Mouse (Mus musculus): ENCODE data around the gene Stab2.
A peak's percentile ranks its signal among the peaks of the same experiment; 100 is the strongest.

The Stab2 gene

GRCm38 (mm10) chr10:87007385-87008214 is at the start of gene Stab2:
Stab2 (minus strand) TSS chr10:87008025.
- DNase-seq (ENCODE audit: low spot score) = no peak

GRCm38 (mm10) chr10:87051714-87052113 is 43.9 kb upstream of the Stab2 start:
- DNase-seq (ENCODE audit: low spot score) = no peak

- no peak for DNase-seq (ENCODE audit: low spot score)
Measured at GRCm38 (mm10) chr10:87049179-87049578, 41.4 kb upstream of the Stab2 start.

GRCm38 (mm10) chr10:87046931-87047468 is 39.2 kb upstream of the Stab2 start:
- no peak for DNase-seq (ENCODE audit: low spot score)

GRCm38 (mm10) chr10:87046469-87046868 is 38.6 kb upstream of the Stab2 start:
- DNase-seq (ENCODE audit: low spot score) = no peak

DNA sequence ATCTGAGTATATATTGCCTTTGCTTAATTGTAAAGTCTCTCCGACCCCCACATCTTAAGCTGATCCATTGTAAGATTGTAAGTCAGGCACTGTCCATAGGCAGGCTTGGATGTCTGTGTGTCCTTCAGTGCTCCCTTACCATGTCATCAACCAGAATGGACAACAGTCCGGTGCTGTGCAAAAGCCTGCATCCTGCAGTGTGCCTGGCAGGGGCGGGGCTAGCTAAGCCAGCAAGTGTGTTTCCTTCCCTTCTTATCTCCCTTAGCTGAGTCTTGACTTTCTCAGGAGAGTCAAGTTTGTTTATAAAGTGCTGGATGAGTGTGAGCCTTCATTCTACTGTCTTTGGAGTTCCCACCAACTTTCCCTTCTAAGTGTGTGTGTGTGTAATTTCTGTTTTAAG is 37.4 kb upstream of the Stab2 start:
- DNase-seq (ENCODE audit: low spot score) = no peak

DNA sequence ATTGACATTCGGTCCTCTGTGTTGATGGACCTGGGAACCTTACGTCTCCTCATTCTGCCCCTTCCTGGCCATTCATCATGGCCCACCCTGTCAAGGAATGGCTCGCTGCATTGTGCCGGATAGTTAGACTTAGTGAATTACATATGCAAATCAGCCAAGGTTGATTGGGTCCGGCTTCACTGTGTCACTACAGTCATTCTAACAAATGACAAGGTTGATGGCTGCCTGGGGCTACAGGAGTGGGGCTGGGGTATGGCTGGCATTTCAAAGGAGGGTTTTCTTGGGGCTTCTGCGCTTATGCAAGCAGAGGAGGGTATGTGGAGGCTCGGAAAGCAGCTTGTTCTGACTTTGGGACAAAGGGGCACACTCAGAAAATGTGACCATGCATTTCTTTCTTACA is 33.4 kb upstream of the Stab2 start:
- no peak for DNase-seq (ENCODE audit: low spot score)

- DNase-seq (ENCODE audit: low spot score) = no peak
Measured at GRCm38 (mm10) chr10:87039800-87040199, 32.0 kb upstream of the Stab2 start.

GRCm38 (mm10) chr10:87039340-87039739 is 31.5 kb upstream of the Stab2 start:
- DNase-seq (ENCODE audit: low spot score) = no peak

GRCm38 (mm10) chr10:87037062-87037461 is 29.2 kb upstream of the Stab2 start:
- no peak for DNase-seq (ENCODE audit: low spot score)

DNA sequence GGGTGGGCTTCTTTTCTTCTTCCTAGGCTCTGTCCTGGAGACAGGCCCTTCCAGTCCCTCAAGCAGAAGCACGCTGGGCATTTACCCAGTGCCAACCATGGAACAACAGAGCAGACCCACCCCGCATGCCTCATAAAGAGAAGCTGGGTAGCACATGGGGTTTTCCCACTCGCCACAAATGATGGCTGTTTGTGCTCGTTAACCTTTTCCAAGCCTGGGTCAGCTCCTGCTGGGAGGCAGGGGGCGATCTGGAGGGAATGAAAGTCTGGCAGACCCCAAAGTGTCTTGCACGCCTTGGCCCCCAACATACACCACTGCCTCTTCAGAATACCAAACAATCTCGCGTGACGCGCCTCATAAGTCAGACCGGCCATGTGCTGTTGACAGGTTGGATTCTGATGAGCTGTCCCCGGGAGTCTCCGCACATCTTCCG is 28.5 kb upstream of the Stab2 start:
- DNase-seq (ENCODE audit: low spot score) = no peak

DNA sequence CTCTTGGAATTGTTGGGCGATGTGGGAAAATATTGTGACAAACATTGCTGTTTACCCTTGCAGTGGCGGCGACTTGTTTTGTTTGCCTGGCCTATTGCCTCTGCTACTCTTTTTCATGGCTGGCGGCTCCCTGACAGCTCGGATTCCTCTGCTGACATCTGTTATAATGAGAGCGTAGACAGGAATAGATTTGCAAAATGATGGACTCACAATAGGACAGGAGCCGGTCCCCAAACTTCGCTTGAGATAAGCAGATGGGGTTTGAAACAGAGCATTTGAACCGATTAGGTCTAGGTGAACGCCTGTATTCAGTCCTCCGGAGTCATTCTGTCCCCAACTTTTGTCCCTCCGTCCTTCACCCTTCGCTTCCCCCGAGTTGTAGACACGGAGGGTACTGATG is 28.0 kb upstream of the Stab2 start:
- no peak for DNase-seq (ENCODE audit: low spot score)

DNA sequence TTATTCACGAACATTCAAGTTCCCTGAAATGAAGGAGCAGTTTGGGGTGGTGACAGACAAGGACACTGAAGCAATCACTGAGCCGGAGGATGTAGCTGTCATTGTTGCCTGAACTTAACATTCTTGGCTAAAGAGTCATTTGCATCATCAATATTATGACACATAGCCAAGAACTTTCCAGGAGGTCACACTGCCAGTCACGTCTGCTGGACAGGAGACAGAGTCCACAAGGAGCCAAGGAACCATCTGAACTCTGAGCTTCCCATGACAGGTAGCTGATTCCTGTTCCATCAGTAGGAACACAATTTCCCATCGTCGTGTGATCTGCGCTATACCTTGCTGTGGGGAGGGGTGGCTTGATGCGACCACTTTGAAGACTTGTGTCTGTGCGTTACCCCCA is 24.9 kb upstream of the Stab2 start:
- no peak for DNase-seq (ENCODE audit: low spot score)

GRCm38 (mm10) chr10:87024884-87025283 is 17.1 kb upstream of the Stab2 start:
- peak; percentile 70 for DNase-seq (ENCODE audit: low spot score)

- DNase-seq (ENCODE audit: low spot score) = peak; percentile 19
Measured at GRCm38 (mm10) chr10:87020711-87021110, 12.9 kb upstream of the Stab2 start.

DNA sequence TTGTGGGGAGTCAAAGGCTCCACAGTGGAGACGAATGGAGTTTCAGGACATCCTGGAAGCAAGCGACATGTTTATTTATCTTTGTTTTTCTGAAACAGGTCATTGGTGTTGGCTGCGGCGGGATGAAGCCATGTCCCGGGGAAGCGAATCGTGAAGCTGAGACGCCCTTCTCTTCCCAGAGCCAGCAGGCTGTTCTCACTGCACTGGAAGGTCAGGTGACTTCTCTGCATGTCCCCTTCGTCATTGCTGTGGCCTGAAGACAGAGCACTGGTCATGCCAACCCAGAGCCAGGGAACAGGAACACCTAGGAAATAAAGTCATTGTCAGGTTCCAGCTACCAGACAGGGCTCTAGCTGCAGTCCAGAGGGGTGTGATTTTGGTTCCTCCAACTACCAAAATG is 11.1 kb upstream of the Stab2 start:
- DNase-seq (ENCODE audit: low spot score) = no peak

- no peak for DNase-seq (ENCODE audit: low spot score)
Measured at GRCm38 (mm10) chr10:87016151-87016692, 8.4 kb upstream of the Stab2 start.

DNA sequence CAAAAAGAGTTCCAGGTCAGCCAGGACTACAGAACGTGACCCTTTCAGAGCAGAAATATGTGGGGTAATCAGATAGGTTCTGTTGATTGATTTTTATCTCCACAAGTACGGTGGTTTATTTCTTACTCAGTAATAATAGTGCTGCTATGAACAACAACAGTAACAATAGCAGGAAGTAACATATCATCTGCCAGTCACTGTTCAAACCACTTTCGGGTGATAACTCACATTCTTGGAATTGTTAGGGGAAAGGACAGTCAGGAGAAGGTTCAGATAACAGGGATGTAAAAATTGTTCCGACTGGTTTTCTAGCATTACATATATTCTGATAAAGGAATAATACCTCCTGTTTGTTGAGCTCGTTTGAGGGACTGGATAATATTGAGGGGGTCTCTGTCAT is 7.6 kb upstream of the Stab2 start:
- DNase-seq (ENCODE audit: low spot score) = no peak

GRCm38 (mm10) chr10:87014391-87014965 is 6.7 kb upstream of the Stab2 start:
- DNase-seq (ENCODE audit: low spot score) = no peak

GRCm38 (mm10) chr10:87012087-87012486 is 4.3 kb upstream of the Stab2 start:
- DNase-seq (ENCODE audit: low spot score) = no peak

GRCm38 (mm10) chr10:87008215-87008499 is 332 bp upstream of the Stab2 start:
- no peak for DNase-seq (ENCODE audit: low spot score)

GRCm38 (mm10) chr10:86992238-86992976 is 15.4 kb downstream of the Stab2 start:
- no peak for DNase-seq (ENCODE audit: low spot score)

GRCm38 (mm10) chr10:86990666-86991065 is 17.2 kb downstream of the Stab2 start:
- no peak for DNase-seq (ENCODE audit: low spot score)

Measured in ovary, postnatal 14 days (tissue).